Mouse (Mus musculus): ENCODE measurements around the gene Hbq1a. TPM values are rescaled to one million over a fixed set of nuclear protein-coding genes. Genes with fewer than 3 reads are reported as not detected.
"Not testable (repeated sequence)": the region's sequence is repeated elsewhere in the genome, so short reads cannot be mapped to it uniquely, and the experiment has no call there.

Hbq1a gene
- total RNA-seq, 2 experiments from 2014 or later, result 1.7 TPM

DNA sequence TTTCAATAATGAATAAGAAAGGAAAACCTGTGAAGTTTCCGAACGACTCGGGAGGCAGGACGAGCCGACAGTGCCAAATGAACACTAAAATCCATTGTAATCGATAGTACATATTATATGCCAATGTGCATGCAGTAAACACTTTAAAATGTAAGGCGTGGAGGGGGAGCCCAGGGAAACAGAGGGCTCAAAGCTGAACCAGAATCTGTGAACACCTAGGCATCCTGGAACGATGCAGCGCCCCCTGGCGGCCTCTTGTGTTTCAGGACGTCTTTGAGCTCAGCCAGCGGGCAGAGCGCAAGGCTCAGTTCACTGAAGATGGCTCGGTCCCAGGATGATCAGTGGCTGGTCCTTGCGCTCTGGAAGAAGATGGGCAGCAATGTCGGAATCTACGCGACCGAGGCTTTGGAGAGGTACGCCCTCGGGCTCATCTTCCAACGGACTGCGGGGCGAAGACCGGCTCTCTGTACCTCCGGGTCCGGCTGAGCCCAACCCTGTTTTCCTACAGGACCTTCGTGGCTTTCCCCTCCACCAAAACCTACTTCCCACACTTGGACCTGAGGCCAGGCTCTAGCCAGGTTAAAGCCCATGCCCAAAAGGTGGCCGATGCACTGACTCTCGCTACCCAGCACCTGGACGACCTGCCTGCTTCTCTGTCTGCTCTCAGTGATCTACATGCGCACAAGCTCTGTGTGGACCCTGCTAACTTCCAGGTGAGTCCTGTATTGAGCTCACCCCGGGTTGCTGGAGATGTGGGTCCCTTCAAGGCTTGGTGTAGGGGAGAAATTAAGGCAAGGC is 13.0 kb upstream of the Hbq1a start, which contains the start of gene Hbq1b:
Gene Hbq1b (plus strand): TSS at position 271 of the 798 bp plus-strand sequence.
- peak within 1 kb of the TSS; percentile 34 for H3K4me3 ChIP-seq
- intact Hi-C loops (cut with DNase I); H3K27ac ChIP-seq: not testable (repeated sequence)
- peak; percentile 72 to 80 for DNase-seq (ENCODE audit: extremely low spot score in 1 of 2, low spot score in 2 of 2)
- peak; percentile 79 for TF ChIP-seq CTCF (IDR thresholded peaks at IDR 0.05)

DNA sequence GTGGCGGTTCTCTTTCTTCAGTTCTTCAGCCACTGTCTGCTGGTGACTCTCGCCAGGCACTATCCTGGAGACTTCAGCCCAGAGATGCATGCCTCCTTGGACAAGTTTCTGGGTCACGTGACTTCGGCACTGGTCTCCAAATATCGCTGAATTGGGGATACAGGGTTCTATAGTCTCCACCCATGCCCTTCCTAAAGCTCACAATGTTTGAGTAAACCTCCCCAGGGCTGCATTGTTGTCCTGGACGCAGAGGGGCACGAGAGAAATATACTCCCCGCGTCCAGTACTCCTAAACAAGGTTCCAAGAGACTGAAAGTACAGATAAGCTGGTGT is 12.4 kb upstream of the Hbq1a start:
- no peak for TF ChIP-seq CTCF (IDR thresholded peaks at IDR 0.05)
- no peak for DNase-seq (ENCODE audit: extremely low spot score in 1 of 2, low spot score in 2 of 2)
- H3K4me3 ChIP-seq, result no peak overlapping the region; the same call in 1 of the 2 replicates
- intact Hi-C loops (cut with DNase I), result no loop called here
- H3K27ac ChIP-seq, result no peak overlapping the region

GRCm38 (mm10) chr11:32292819-32293218 is 7.0 kb upstream of the Hbq1a start:
- intact Hi-C loops (cut with DNase I), result not testable (repeated sequence)

GRCm38 (mm10) chr11:32293479-32293878 is 6.4 kb upstream of the Hbq1a start:
- intact Hi-C loops (cut with DNase I); DNase-seq (ENCODE audit: extremely low spot score in 1 of 2, low spot score in 2 of 2); H3K4me3 ChIP-seq: not testable (repeated sequence)

More at GRCm38 (mm10) chr11:32292819-32293218, 7.0 kb upstream of the Hbq1a start:
- H3K4me3 ChIP-seq; H3K27ac ChIP-seq; DNase-seq (ENCODE audit: extremely low spot score in 1 of 2, low spot score in 2 of 2): not testable (repeated sequence)

GRCm38 (mm10) chr11:32296203-32296602 is 3.7 kb upstream of the Hbq1a start, which contains the start of gene Hba-a2:
Gene Hba-a2, plus strand, starts transcription at chr11:32296489.
- intact Hi-C loops (cut with DNase I); H3K4me3 ChIP-seq; H3K27ac ChIP-seq; DNase-seq (ENCODE audit: extremely low spot score in 1 of 2, low spot score in 2 of 2): not testable (repeated sequence)

More at GRCm38 (mm10) chr11:32293479-32293878, 6.4 kb upstream of the Hbq1a start:
- not testable (repeated sequence) for H3K27ac ChIP-seq

DNA sequence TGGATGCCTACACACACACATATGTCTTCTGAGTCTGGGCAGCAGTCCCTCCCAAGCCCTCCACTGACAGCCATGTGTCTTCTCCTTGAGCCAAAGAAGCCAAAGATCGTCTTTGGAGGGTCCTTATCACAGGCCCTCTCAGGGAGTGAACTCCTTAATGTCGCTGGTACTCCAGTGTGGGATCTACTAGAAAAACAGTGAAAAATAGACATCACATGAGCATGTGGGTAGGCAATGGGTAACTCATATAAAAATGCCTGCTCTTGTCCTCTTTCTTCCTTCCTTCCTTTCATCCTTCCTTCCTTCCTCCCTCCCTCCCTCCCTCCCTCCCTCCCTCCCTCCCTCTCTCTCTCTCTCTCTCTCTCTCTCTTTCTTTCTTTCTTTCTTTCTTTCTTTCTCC is 2.5 kb upstream of the Hbq1a start:
- H3K27ac ChIP-seq; DNase-seq (ENCODE audit: extremely low spot score in 1 of 2, low spot score in 2 of 2); H3K4me3 ChIP-seq; intact Hi-C loops (cut with DNase I): not testable (repeated sequence)

DNA sequence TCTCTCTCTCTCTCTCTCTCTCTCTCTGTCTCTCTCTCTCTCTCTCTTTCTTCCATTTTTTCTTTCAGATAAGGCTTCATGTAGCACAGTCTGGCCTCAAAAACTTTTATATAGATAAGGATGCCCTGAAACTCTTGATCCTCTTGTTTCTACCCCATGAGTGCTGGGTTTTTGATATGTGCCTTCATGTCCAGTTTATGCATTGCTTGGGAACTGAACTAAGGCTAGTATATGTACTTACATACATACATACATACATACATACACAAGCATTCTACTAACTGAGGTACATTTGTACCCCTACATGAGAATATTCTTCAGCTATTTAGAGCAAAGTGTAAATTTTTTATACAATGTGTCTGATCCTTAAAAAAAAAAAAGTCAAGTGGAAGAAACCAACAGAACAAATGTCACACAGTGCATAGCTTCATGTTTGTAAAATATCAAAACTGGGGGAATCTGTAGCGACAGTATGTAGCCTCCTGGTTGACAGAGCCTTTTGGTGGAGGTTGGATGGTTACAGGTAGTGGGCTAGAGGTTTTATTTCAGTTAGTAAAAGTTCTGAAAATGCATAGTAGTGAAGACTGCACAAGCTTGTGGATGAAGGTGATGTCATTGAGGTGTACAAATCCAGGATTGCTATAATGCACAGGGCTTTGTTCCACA is 1.9 kb upstream of the Hbq1a start:
- intact Hi-C loops (cut with DNase I), result no loop called here
- TF ChIP-seq CTCF (IDR thresholded peaks at IDR 0.05), result no peak
- Histone ChIP-seq H3K27ac (no peak overlapping the region), H3K4me3 (no peak overlapping the region)
- DNase-seq (ENCODE audit: extremely low spot score in 1 of 2, low spot score in 2 of 2), result no peak

- no peak for DNase-seq (ENCODE audit: extremely low spot score in 1 of 2, low spot score in 2 of 2)
- no peak overlapping the region for H3K4me3 ChIP-seq
- no peak overlapping the region for H3K27ac ChIP-seq
- no peak for TF ChIP-seq CTCF (IDR thresholded peaks at IDR 0.05)
- intact Hi-C loops (cut with DNase I), result no loop called here
Measured at GRCm38 (mm10) chr11:32298532-32298918, 1.3 kb upstream of the Hbq1a start.

- H3K4me3 ChIP-seq, result 0 out of 2 replicates have a peak overlapping the region, but pooled peaks have one; percentile 11
- intact Hi-C loops (cut with DNase I), result loop anchor here (5.0 kb wide), 1 partner anchor 118 kb away; no protein-coding TSS in a partner anchor
- no peak for TF ChIP-seq CTCF (IDR thresholded peaks at IDR 0.05)
- H3K27ac ChIP-seq, result no peak overlapping the region
- no peak for DNase-seq (ENCODE audit: extremely low spot score in 1 of 2, low spot score in 2 of 2)
Measured at GRCm38 (mm10) chr11:32300279-32301267, 704 bp downstream of the Hbq1a start.

GRCm38 (mm10) chr11:32301506-32301905 is 1.6 kb downstream of the Hbq1a start:
- no peak for TF ChIP-seq CTCF (IDR thresholded peaks at IDR 0.05)
- intact Hi-C loops (cut with DNase I), result loop anchor here (5.0 kb wide), 1 partner anchor 119 kb away; no protein-coding TSS in a partner anchor
- Histone ChIP-seq H3K27ac (no peak overlapping the region), H3K4me3 (no peak overlapping the region)
- DNase-seq (ENCODE audit: extremely low spot score in 1 of 2, low spot score in 2 of 2), result no peak

GRCm38 (mm10) chr11:32302824-32303419 is 3.1 kb downstream of the Hbq1a start:
- TF ChIP-seq CTCF (IDR thresholded peaks at IDR 0.05), result no peak
- H3K27ac ChIP-seq, result peak overlapping the region; percentile 32; the same call in 1 of the 2 replicates
- no peak overlapping the region for H3K4me3 ChIP-seq
- intact Hi-C loops (cut with DNase I), result loop anchor here (5.0 kb wide), 1 partner anchor 121 kb away; no protein-coding TSS in a partner anchor
- peak; percentile 28 for DNase-seq (ENCODE audit: extremely low spot score in 1 of 2, low spot score in 2 of 2)

Data from left cerebral cortex, adult 2 months (tissue).